Mouse (Mus musculus): ENCODE measurements at regions not wholly inside any gene's neighbourhood (a gene's known extent, or its start where the extent isn't known, plus 50 kb on each side); places are given as distances from the start of the nearest gene placed in this dataset.

GRCm38 (mm10) chr3:34136385-34136784, 55.3 kb upstream of the Dnajc19 start:
- no peak overlapping the region for H3K4me3 ChIP-seq
- no peaks in the 10 kb centered on the region for H3K27me3 ChIP-seq
- no peak overlapping the region for H3K9ac ChIP-seq
- no peak for ATAC-seq (ENCODE audit: low FRiP score, low read depth)
- H3K4me2 ChIP-seq (replicated peaks) = no peak overlapping the region
- H3K36me3 ChIP-seq = no peaks in the 10 kb centered on the region
- no peaks in the 10 kb centered on the region for H3K4me1 ChIP-seq
- no peaks in the 10 kb centered on the region for H3K9me3 ChIP-seq
- 80% methylated on average over 2 of the region's 2 CpGs for WGBS
- H3K27ac ChIP-seq = no peak overlapping the region

All from limb, embryonic 13.5 days (tissue).